Mouse (Mus musculus): ENCODE results near the gene Kctd21.

GRCm38 (mm10) chr7:97330931-97331645 is 1.0 kb upstream of the Kctd21 start:
- TF ChIP-seq ZNF384 (IDR thresholded peaks at IDR 0.05; ENCODE audit: low read depth, low read length) (no peak), UBTF (IDR thresholded peaks at IDR 0.05; ENCODE audit: low read depth, low read length) (no peak), HCFC1 (IDR thresholded peaks at IDR 0.05; ENCODE audit: low read depth, low read length) (no peak), MEF2A (IDR thresholded peaks at IDR 0.05; ENCODE audit: borderline replicate concordance, low read depth, low read length) (no peak), POLR2A (IDR thresholded peaks at IDR 0.05; ENCODE audit: low read depth, low read length) (no peak), USF2 (conservative IDR thresholded peaks at IDR 0.05; ENCODE audit: low read depth, low read length) (no peak)
